Mouse (Mus musculus) brown adipose tissue, adult 24 weeks (tissue): ENCODE measurements around the gene Npm1. TPM values are rescaled to one million over a fixed set of nuclear protein-coding genes. Genes with fewer than 3 reads are reported as not detected.

Source experiments
- H3K27ac ChIP-seq: fragments of 200-500 bp; replicated peaks from 2 replicates; pipeline ENCODE4 v1.5.1; 2012; ENCODE audit warnings: low read depth, mild to moderate bottlenecking, low read length
- H3K4me1 ChIP-seq: fragments of 200-500 bp; 2 replicates; pipeline ENCODE4 v1.6.1; 2012; ENCODE audit warnings: low read length, mixed read lengths; ENCODE audit not compliant: control insufficient read depth, insufficient read depth, insufficient read length
- H3K4me3 ChIP-seq: fragments of 200-500 bp; 2 replicates; pipeline ENCODE4 v1.5.1; 2012; ENCODE audit warnings: low read depth, mild to moderate bottlenecking, low read length, moderate library complexity; ENCODE audit not compliant: insufficient read depth
- polyA plus RNA-seq: library from polyadenylated mRNA; stranded (reverse); fragments of >200 nt; gene quantifications from 2 replicates; pipeline ENCODE4 v1.2.4, GENCODE M21; 2012; ENCODE audit not compliant: missing spikeins, insufficient read depth, insufficient read length

The Npm1 gene
- polyA plus RNA-seq, 1 experiment, result 195 TPM

- no peaks in the 10 kb centered on the region for H3K4me1 ChIP-seq
- H3K27ac ChIP-seq, result no peak overlapping the region
- no peak overlapping the region for H3K4me3 ChIP-seq
Observed at GRCm38 (mm10) chr11:33156436-33157015, 6.5 kb downstream of the Npm1 start.

- Histone ChIP-seq H3K4me3 (no peak overlapping the region), H3K27ac (no peak overlapping the region), H3K4me1 (no peaks in the 10 kb centered on the region)
Observed at GRCm38 (mm10) chr11:33154459-33154858, 8.5 kb downstream of the Npm1 start.

- H3K27ac ChIP-seq, result no peak overlapping the region
Observed at GRCm38 (mm10) chr11:33152997-33153396, 10.0 kb downstream of the Npm1 start.

GRCm38 (mm10) chr11:33151780-33152145 is 11.2 kb downstream of the Npm1 start:
- H3K4me1 ChIP-seq, result no peaks in the 10 kb centered on the region; the same call in 1 of the 2 replicates

More at GRCm38 (mm10) chr11:33152997-33153396, 10.0 kb downstream of the Npm1 start:
- no peaks in the 10 kb centered on the region for H3K4me1 ChIP-seq
- no peak overlapping the region for H3K4me3 ChIP-seq

GRCm38 (mm10) chr11:33151128-33151779 is 11.8 kb downstream of the Npm1 start:
- Histone ChIP-seq H3K27ac (no peak overlapping the region), H3K4me1 (peaks cover 2% of the 10 kb centered on the region; the same call in 1 of the 2 replicates), H3K4me3 (no peak overlapping the region)

More at GRCm38 (mm10) chr11:33151780-33152145, 11.2 kb downstream of the Npm1 start:
- Histone ChIP-seq H3K4me3 (no peak overlapping the region), H3K27ac (no peak overlapping the region)

- Histone ChIP-seq H3K4me3 (no peak overlapping the region), H3K4me1 (peaks cover 2% of the 10 kb centered on the region; the same call in 1 of the 2 replicates), H3K27ac (no peak overlapping the region)
Observed at GRCm38 (mm10) chr11:33150364-33150763, 12.6 kb downstream of the Npm1 start.

GRCm38 (mm10) chr11:33149453-33149852 is 13.6 kb downstream of the Npm1 start:
- Histone ChIP-seq H3K4me1 (peaks cover 2% of the 10 kb centered on the region; the same call in 1 of the 2 replicates), H3K4me3 (no peak overlapping the region), H3K27ac (no peak overlapping the region)

GRCm38 (mm10) chr11:33149088-33149436 is 13.9 kb downstream of the Npm1 start:
- peaks cover 2% of the 10 kb centered on the region; the same call in 1 of the 2 replicates for H3K4me1 ChIP-seq
- H3K27ac ChIP-seq, result no peak overlapping the region
- H3K4me3 ChIP-seq, result no peak overlapping the region

GRCm38 (mm10) chr11:33148338-33149087 is 14.5 kb downstream of the Npm1 start:
- H3K27ac ChIP-seq, result no peak overlapping the region
- peaks cover 2% of the 10 kb centered on the region; the same call in 1 of the 2 replicates for H3K4me1 ChIP-seq
- H3K4me3 ChIP-seq, result peak overlapping the region; percentile 39

- peaks cover 2% of the 10 kb centered on the region; the same call in 1 of the 2 replicates for H3K4me1 ChIP-seq
- H3K27ac ChIP-seq, result no peak overlapping the region
- H3K4me3 ChIP-seq, result peak overlapping the region; percentile 54
Observed at GRCm38 (mm10) chr11:33147572-33148337, 15.3 kb downstream of the Npm1 start.

- peaks cover 4% of the 10 kb centered on the region; the same call in 1 of the 2 replicates for H3K4me1 ChIP-seq
Observed at GRCm38 (mm10) chr11:33147171-33147571, 15.8 kb downstream of the Npm1 start, which contains the start of gene Fgf18. TSS of gene Fgf18 (minus strand) at chr11:33147400.

GRCm38 (mm10) chr11:33146651-33147131 is 16.3 kb downstream of the Npm1 start:
- Histone ChIP-seq H3K4me1 (peaks cover 4% of the 10 kb centered on the region; the same call in 1 of the 2 replicates), H3K27ac (no peak overlapping the region), H3K4me3 (peak overlapping the region; percentile 54)

More at GRCm38 (mm10) chr11:33147171-33147571, 15.8 kb downstream of the Npm1 start, which contains the start of gene Fgf18:
- no peak within 1 kb of the TSS for H3K27ac ChIP-seq
- H3K4me3 ChIP-seq, result peak within 1 kb of the TSS; percentile 54

GRCm38 (mm10) chr11:33146143-33146497 is 16.9 kb downstream of the Npm1 start:
- H3K27ac ChIP-seq, result no peak overlapping the region
- no peak overlapping the region for H3K4me3 ChIP-seq
- peaks cover 4% of the 10 kb centered on the region; the same call in 1 of the 2 replicates for H3K4me1 ChIP-seq

GRCm38 (mm10) chr11:33145201-33146142 is 17.5 kb downstream of the Npm1 start:
- H3K27ac ChIP-seq, result no peak overlapping the region
- H3K4me3 ChIP-seq, result no peak overlapping the region
- peaks cover 4% of the 10 kb centered on the region; the same call in 1 of the 2 replicates for H3K4me1 ChIP-seq
